Mouse (Mus musculus) hematopoietic stem cell, adult 5-6 weeks (primary cell): ENCODE data around the gene Lpin2. TPM values are rescaled to one million over a fixed set of nuclear protein-coding genes. Genes with fewer than 3 reads are reported as not detected.
A peak's percentile ranks its signal among the peaks of the same experiment; 100 is the strongest.

Experiments
- ATAC-seq, 2 experiments: fragments of 125-278 bp in 1 of 2; replicated peaks in 1 of 2; 2 replicates each; pipeline ENCODE4 v1.8.0; 2016 to 2017; ENCODE audit warnings: inconsistent platforms in 2 of 2, mild to moderate bottlenecking in 2 of 2, moderate number of reproducible peaks in 2 of 2, low read depth in 1 of 2, moderate TSS enrichment in 1 of 2; ENCODE audit not compliant: low FRiP score in 2 of 2, poor library complexity in 2 of 2, severe bottlenecking in 2 of 2, insufficient read depth in 1 of 2, low TSS enrichment in 1 of 2
- total RNA-seq: library from RNA; stranded (forward); fragments of 172-1452, 232-1000 nt; gene quantifications from 2 replicates; pipeline ENCODE4 v1.2.3, GENCODE M21; 2017

Lpin2 gene
- total RNA-seq, 1 experiment from 2014 or later, result 54.8 TPM

GRCm38 (mm10) chr17:71213666-71214065 lies 31.3 kb downstream of the Lpin2 start:
- no peak for ATAC-seq

DNA sequence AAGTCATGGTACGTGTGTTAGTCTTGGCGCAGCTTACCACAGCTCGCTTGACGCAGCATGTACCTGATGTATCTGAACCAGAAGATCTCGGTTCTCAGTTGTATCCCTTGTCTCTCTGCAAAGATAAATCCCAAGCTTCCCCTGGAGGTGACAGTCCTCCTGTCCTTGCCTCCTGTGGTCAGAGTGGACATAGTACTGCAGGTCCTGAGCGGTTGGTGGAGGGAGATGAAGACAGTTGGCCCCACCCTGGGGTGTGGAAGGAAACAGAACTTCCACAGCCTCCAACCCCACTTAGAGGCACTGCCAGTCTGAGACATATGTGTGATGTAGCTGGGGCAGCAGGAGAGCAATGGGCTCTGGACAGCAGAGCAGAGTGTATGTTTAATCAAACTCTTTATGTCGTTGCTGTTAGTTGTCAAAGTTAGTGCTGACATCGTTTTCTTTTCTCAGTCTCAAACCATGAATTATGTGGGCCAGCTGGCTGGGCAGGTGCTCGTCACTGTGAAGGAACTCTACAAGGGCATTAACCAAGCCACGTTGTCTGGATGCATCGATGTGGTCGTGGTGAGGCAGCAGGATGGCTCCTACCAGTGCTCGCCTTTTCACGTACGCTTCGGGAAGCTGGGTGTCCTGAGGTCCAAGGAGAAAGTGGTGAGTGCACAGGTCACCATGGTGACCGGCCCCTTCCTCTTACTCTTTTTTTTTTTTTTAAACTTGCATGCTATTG lies 32.3 kb downstream of the Lpin2 start:
- peak; percentile 47 to 55 for ATAC-seq

DNA sequence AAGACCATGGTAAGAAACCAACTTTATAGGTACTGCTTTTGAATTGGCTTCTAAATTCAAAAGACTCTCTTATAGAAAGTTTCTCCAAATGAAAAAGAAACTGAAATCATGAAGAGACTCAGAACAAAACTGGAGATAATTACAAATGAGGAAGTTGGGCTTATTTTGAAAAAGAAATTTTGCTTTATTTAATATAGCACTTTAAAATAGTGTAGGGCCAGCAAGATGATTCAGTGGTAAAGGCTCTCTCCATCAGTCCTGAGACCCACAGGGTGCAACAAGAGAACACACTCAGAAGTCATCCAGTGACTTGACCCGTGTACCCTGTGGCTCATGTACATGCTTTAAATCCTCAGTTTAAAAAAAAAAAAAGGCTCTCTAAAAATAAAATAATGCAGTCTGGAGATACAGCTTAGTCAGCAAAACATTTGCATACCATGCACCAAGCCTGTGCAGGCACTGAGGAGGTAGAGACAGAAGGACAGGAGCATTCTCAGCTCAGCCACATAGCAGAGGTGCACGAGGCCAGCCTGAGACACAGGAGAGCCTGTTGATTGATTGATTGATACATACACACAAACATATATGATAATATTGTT lies 33.0 kb downstream of the Lpin2 start:
- no peak; a peak in 2 of 4 replicates for ATAC-seq

GRCm38 (mm10) chr17:71216263-71216662 lies 33.9 kb downstream of the Lpin2 start:
- ATAC-seq, result no peak; a peak in 1 of 4 replicates

- no peak for ATAC-seq
Measured at GRCm38 (mm10) chr17:71217111-71217685, 34.8 kb downstream of the Lpin2 start.

- no peak for ATAC-seq
Measured at GRCm38 (mm10) chr17:71221383-71221782, 39.0 kb downstream of the Lpin2 start.

GRCm38 (mm10) chr17:71223676-71224075 lies 41.3 kb downstream of the Lpin2 start:
- no peak for ATAC-seq

- peak; percentile 29 to 52; a peak in 2 of 4 replicates for ATAC-seq
Measured at GRCm38 (mm10) chr17:71224521-71224920, 42.2 kb downstream of the Lpin2 start.

DNA sequence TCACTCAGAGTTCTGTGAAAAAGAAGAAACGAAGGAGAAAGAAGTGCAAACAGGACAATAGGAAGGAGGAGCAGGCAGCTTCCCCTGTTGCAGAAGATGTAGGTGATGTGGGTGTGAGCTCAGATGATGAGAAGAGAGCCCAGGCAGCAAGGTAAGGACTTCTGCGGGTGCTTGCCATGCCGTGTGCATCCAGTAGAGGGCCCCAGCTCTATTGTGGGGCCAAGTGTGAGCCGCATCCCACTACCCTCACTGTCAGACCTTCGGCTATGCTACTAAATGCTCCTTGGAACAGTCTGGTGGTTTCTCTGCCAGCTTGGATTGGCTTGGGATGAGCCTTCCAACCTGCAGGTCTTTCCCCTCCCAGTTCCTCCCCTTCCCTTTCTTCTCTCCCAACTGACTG lies 42.7 kb downstream of the Lpin2 start:
- ATAC-seq, result peak; percentile 42 to 53; a peak in 3 of 4 replicates

DNA sequence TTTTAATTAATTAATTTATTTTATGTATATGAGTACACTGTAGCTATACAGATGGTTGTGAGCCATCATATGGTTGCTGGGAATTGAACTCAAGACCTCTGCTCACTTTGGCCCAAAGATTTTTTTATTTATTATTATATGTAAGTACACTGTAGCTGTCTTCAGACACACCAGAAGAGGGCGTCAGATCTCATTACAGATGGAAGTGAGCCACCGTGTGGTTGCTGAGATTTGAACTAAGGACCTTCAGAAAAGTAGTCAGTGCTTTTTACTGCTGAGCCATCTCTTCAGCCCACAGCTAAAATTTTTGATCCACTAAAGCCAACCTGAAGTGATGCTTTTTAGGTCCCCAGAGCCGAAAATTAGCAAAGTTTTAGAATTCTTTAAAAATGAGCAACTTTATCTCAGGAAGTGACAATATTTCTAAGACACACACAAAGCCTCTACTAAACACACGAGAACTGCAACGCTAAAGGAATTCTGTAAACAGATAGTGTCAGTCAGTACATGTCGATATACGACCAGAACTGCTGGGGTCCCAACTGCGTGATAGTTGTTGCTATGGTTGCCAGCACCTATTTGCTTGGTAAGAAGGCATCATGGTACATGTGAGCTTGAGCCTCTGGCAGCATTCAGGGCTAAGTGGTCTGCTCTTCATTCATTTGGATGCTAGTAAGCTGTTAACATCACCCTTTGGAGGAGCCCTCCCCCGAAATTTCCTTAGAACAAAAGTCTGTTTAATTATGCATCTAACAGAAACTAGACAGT lies 45.0 kb downstream of the Lpin2 start:
- no peak for ATAC-seq

- ATAC-seq, result no peak
Measured at GRCm38 (mm10) chr17:71228651-71229050, 46.3 kb downstream of the Lpin2 start.

DNA sequence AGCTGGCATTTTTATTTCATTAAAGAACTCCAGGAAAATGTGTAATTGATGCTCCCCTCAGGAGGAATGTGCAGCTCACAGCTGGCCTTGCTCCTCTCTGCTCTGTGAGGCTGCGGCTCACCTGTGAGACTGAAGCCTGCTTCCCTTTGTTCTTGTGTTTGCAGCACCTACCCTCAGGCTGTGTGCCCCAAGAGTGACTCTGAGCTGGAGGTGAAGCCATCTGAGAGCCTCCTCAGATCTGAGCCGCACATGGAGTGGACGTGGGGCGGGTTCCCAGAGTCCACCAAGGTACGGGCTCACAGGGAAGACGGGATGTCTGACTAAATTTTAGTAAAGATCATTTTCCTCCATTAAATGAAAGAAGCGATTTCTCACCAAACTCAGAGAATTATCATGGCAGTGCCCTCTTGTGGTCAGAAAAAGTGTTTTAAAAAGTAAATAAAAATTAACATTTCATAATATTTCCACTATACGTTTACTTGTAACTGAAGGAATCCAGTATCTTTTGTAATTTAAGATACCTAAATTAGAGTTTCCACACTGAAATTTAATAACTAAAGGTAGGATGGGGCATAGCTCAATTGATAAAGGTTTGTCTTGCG lies 47.8 kb downstream of the Lpin2 start:
- ATAC-seq, result no peak

DNA sequence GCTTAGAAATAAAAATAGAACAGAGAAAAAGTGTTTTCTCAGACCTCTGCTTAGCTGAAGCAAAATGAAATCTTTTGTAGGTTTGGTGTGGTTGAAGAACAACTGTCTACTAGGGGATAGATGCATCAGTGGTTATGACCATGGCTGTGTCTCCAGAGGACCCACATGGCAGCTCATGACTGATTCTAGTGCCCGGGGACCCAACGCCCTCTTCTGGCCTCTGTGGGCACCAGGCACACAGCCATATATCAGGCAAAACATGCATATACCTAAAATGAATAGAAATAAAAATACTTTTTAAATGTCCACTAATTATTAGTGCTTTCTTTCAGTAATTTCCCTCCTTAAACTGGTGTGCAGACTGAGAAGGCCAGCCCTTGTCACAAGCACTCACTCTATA lies 49.6 kb downstream of the Lpin2 start:
- ATAC-seq, result no peak

- ATAC-seq, result no peak
Measured at GRCm38 (mm10) chr17:71233210-71233609, 50.9 kb downstream of the Lpin2 start.

DNA sequence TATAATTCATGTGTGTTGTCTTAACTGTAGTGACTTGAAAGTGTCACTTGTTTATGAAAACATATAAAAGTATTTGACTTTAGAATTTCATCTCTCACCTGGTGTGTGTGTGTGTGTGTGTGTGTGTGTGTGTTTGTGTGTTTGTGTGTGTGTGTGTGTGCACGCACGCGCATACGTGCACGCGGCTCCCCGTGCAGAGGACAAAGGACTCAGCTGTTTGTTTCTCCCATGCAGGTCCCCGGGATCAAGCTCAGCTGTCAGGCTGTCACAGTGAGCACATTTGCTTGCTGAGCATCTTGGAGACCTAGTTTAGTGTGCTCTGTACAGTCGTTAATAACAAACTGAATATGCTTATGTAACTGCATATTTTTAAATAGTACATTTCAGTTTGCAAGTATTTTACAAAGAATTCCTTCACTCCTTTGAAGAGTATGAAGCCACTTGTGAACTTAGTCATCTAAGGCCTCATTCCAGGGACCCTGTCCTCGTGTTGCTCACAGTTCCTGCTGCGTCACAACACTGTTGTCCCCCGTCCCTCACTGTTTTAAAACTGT lies 51.8 kb downstream of the Lpin2 start:
- ATAC-seq, result no peak

- ATAC-seq, result peak; percentile 22 to 73; a peak in 3 of 4 replicates
Measured at GRCm38 (mm10) chr17:71235229-71235958, 53.0 kb downstream of the Lpin2 start.

GRCm38 (mm10) chr17:71238494-71238893 lies 56.1 kb downstream of the Lpin2 start:
- ATAC-seq, result no peak
